Mouse (Mus musculus) forebrain, embryonic 11.5 days (tissue): ENCODE measurements around the gene Dpm1. TPM values are rescaled to one million over a fixed set of nuclear protein-coding genes. Genes with fewer than 3 reads are reported as not detected.

Source experiments
- ATAC-seq: fragments of 200-750 bp; cut with Nextera tagmentation; replicated peaks from 2 replicates; pipeline ENCODE4 v1.8.0; 2017; ENCODE audit warnings: moderate TSS enrichment; ENCODE audit not compliant: low FRiP score
- DNase-seq: peaks from one replicate; pipeline ENCODE4 v3.0.0-alpha.2; 2017; ENCODE audit warnings: low spot score
- H3K27ac ChIP-seq: fragments of 300-500 bp; sonication (generic); 2 replicates; pipeline ENCODE4 v1.5.1; 2014; ENCODE audit warnings: low read depth, low read length
- H3K27me3 ChIP-seq: fragments of 300-500 bp; sonication (generic); 2 replicates; pipeline ENCODE4 v1.6.1; 2014; ENCODE audit warnings: mild to moderate bottlenecking, low read length, mixed read lengths; ENCODE audit not compliant: control insufficient read depth, insufficient read depth
- H3K36me3 ChIP-seq: fragments of 300-500 bp; sonication (generic); 2 replicates; pipeline ENCODE4 v1.6.1; 2014; ENCODE audit warnings: mild to moderate bottlenecking, low read length, moderate library complexity, mixed read lengths; ENCODE audit not compliant: control insufficient read depth, insufficient read depth
- H3K4me1 ChIP-seq: fragments of 300-500 bp; sonication (generic); replicated peaks from 2 replicates; pipeline ENCODE4 v1.6.1; 2014; ENCODE audit warnings: low read length, mixed read lengths; ENCODE audit not compliant: control insufficient read depth, insufficient read depth
- H3K4me2 ChIP-seq: fragments of 300-500 bp; sonication (generic); 2 replicates; pipeline ENCODE4 v1.6.1; 2014; ENCODE audit warnings: low read depth, mild to moderate bottlenecking, low read length, moderate library complexity, mixed read lengths; ENCODE audit not compliant: severe bottlenecking
- H3K4me3 ChIP-seq: fragments of 300-500 bp; sonication (generic); 2 replicates; pipeline ENCODE4 v1.5.1; 2014; ENCODE audit warnings: low read depth, low read length
- H3K9ac ChIP-seq: fragments of 300-500 bp; sonication (generic); 2 replicates; pipeline ENCODE4 v1.6.1; 2014; ENCODE audit warnings: low read length
- H3K9me3 ChIP-seq: fragments of 300-500 bp; sonication (generic); 2 replicates; pipeline ENCODE4 v1.6.1; 2016; ENCODE audit warnings: low read length, mixed read lengths; ENCODE audit not compliant: control insufficient read depth
- WGBS: fragments of 180-500 bp; shearing (Covaris S2); extraction: QIAGEN DNeasy Blood & Tissue Kit; methylation state at CpG from one replicate; pipeline ENCODE4 v1.1.7; 2014; 5-methylcytosine and 5-hydroxymethylcytosine counted together
- polyA plus RNA-seq: library from polyadenylated mRNA; unstranded; fragments of >200 nt; fragmentation: Nextera tagmentation; extraction: Ambion mirVana; gene quantifications from 2 replicates; pipeline ENCODE4 v1.2.1, GENCODE M21; 2014

Gene Dpm1
- 58.6 and 65.3 TPM in 2 replicates for polyA plus RNA-seq

DNA sequence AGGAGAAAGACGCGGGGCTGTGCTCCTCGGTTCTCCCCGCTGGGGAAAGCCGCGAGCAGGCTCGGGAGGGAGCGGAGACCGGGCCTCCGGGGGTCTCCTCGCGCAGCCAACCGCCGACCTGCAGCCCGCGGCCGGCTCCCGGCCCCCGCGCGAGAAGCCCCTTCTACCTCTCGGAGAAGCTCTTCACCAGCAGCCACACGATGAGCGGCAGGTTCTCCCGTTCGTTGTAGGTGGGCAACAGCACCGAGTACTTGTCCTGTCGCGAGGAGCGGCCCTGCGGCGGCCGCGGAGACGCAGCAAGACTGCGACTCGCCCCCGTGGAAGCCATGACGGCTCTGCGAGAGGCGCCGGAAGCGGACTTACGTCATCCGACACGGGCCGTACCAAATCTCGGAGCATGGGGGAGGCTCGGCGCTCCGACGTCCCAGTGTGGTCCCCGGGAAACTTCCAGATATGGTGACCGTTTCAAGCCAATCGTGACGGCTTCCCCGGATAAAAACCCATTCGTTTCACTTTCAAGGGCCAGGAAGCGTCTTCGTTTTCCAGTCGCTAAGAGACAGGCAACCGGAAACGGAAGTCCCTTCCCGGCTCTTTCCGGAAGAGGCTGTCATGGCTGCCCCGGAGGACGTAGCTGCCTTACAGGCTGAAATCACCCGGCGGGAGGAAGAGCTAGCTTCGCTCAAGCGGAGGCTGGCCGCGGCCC is at the start of gene Dpm1, which contains the start of the genes Gm20716 and Mocs3:
TSS of gene Dpm1 (minus strand) at position 566 of the 703 bp plus-strand sequence.
TSS of gene Gm20716 (minus strand) at position 339 of the 703 bp plus-strand sequence.
TSS of gene Mocs3 (plus strand) at position 597 of the 703 bp plus-strand sequence.
- Histone ChIP-seq H3K4me1 (peaks cover 13% of the 10 kb centered on the region), H3K36me3 (no peaks in the 10 kb centered on the region; the same call in 1 of the 2 replicates)

DNA sequence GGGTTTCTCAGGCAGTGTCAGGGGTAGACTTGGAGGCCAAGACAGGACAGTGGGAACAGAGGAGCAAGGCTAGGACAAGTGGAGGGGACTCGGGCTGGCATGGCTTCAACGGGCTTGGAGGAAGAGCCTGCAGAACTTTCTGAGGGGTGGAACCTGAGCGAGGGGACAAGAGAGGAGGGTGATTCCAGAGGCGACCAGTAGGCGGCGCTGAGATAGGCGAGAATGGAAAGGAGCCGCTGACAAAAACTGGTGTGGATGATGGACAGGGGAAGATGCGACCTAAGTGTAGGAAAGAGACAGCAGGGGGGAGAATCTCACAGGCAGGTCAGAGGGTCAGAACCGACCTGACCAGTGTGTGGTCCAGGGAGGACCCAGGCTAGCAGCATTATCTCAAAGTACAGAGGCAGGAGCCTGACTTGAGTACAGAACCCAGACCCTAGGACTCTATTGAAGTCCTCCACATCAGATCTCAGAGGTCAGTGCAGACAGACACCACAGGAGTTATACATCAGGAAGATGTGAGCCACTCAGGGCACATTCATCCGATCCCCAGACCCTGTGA is 44.1 kb upstream of the Dpm1 start:
- Histone ChIP-seq H3K9me3 (no peaks in the 10 kb centered on the region), H3K4me3 (no peak overlapping the region), H3K36me3 (no peaks in the 10 kb centered on the region), H3K9ac (no peak overlapping the region), H3K4me2 (no peak overlapping the region), H3K4me1 (no peaks in the 10 kb centered on the region), H3K27ac (no peak overlapping the region), H3K27me3 (no peaks in the 10 kb centered on the region; the same call in 1 of the 2 replicates)
- peak; percentile 85 for DNase-seq
- 11% methylated on average over 11 of the region's 11 CpGs for WGBS
- ATAC-seq, result 0 out of 2 replicates have a peak, but pooled peaks have one; percentile 15

More for the DNA sequence above, at the start of gene Dpm1, which contains the start of the genes Gm20716 and Mocs3:
- WGBS, result under 1% methylated on average over 67 of the region's 73 CpGs
- H3K9ac ChIP-seq, result peak within 1 kb of the TSS; percentile 73
- no peaks in the 10 kb centered on the region for H3K9me3 ChIP-seq
- H3K27ac ChIP-seq, result peak within 1 kb of the TSS; percentile 85; the same call in 1 of the 2 replicates
- H3K4me2 ChIP-seq, result peak within 1 kb of the TSS; percentile 97
- H3K4me3 ChIP-seq, result peak within 1 kb of the TSS; percentile 100
- DNase-seq (peak; percentile 89), ATAC-seq (peak; percentile 83)
- no peaks in the 10 kb centered on the region for H3K27me3 ChIP-seq

DNA sequence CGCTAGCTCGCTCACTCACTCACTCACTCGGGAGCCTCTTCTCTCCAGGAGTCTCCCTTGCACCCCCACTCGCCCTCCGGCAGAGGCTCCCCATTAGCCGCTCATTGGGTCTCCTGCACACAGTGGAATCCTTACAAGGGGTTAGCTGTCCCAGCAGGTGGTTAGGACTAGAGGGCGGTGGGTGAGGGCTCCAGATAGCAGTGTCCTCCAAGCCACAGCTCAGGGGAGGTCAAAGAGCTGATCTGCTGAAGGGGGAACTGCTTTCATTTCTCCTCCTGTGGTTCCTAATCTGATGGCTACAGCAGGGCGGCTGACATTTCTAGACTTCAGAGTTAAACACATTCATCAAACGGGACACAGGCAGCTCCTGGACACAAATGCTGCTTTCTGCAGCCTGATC is 43.0 kb upstream of the Dpm1 start:
- no peaks in the 10 kb centered on the region for H3K4me1 ChIP-seq
- WGBS, result 57% methylated on average over 9 of the region's 9 CpGs
- H3K27me3 ChIP-seq, result no peaks in the 10 kb centered on the region
- no peak overlapping the region for H3K27ac ChIP-seq
- H3K4me3 ChIP-seq, result no peak overlapping the region
- ATAC-seq (no peak), DNase-seq (no peak)
- no peak overlapping the region for H3K4me2 ChIP-seq
- H3K36me3 ChIP-seq, result no peaks in the 10 kb centered on the region
- no peaks in the 10 kb centered on the region for H3K9me3 ChIP-seq
- no peak overlapping the region for H3K9ac ChIP-seq

DNA sequence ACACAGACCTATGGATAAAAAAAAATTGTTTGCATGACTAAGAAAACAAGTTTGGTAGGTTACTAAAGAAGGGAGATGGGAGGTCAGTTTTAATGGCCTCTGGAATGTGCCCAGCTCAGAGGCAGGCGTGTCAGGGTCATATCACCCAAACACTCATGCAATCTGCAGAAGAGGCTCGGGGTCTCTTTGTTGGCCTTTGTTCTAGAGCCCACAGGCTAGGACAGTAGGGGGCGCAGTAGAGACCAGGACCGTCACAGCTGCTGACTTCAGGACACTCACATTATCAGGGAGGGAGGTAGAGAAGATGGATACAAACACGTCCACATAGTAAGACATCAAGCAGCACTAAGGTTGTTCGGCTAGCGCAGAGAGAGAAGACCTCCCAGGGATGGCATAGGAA is 37.6 kb upstream of the Dpm1 start:
- ATAC-seq (no peak), DNase-seq (peak; percentile 79)
- Histone ChIP-seq H3K36me3 (no peaks in the 10 kb centered on the region), H3K9ac (no peak overlapping the region), H3K9me3 (no peaks in the 10 kb centered on the region), H3K4me3 (no peak overlapping the region), H3K4me1 (no peaks in the 10 kb centered on the region), H3K27me3 (no peaks in the 10 kb centered on the region), H3K4me2 (no peak overlapping the region), H3K27ac (no peak overlapping the region)
- WGBS, result 51% methylated on average over 7 of the region's 7 CpGs

DNA sequence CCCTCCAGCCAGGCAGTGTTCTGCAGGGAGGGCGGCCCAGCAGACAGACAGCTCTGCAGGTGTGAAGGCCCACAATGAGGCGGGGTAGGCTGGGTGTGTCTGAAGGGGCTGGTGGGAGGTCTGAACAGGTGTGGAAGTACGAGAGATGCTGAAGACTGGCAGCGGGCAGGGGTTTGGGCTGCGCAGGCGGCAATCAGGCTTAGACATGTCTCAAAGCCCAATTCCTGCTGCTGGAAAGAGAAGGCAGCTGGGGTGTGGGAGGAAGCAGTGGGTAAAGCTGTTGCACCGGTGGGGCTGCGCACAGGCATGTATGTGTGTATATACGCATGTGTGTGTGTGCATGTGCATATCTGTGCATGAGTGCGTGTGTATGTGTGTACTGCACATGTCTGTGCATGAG is 30.5 kb upstream of the Dpm1 start:
- Histone ChIP-seq H3K4me2 (no peak overlapping the region), H3K9ac (no peak overlapping the region), H3K4me1 (no peaks in the 10 kb centered on the region), H3K27ac (no peak overlapping the region), H3K36me3 (no peaks in the 10 kb centered on the region), H3K9me3 (no peaks in the 10 kb centered on the region), H3K4me3 (no peak overlapping the region), H3K27me3 (no peaks in the 10 kb centered on the region)
- DNase-seq (no peak), ATAC-seq (no peak)
- WGBS, result 92% methylated on average over 10 of the region's 10 CpGs

DNA sequence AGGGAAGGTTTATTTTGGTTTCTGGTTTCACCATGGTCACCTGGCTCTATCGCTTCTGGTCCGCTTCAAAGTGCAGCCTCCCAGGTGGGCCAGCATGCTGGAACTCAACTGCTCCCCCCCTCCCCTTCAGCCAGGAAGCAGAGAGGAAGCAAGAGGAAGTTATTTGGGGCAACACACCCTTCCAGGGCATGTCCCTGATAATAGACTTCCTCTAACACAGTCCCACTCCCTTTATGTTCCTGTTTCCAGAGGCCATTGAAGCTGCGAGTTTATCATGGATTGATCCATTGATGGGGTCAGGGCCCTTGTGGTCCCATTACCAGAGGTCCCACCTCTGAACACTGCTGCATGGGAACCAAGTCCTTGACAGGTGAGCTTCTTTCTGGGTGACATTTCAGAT is 29.7 kb upstream of the Dpm1 start:
- no peaks in the 10 kb centered on the region for H3K4me1 ChIP-seq

GRCm38 (mm10) chr2:168259046-168259445 is 28.7 kb upstream of the Dpm1 start:
- WGBS, result 89% methylated on average over 8 of the region's 8 CpGs
- Histone ChIP-seq H3K9ac (no peak overlapping the region), H3K27me3 (no peaks in the 10 kb centered on the region), H3K4me2 (no peak overlapping the region), H3K27ac (no peak overlapping the region), H3K4me3 (no peak overlapping the region), H3K9me3 (no peaks in the 10 kb centered on the region), H3K4me1 (no peaks in the 10 kb centered on the region), H3K36me3 (no peaks in the 10 kb centered on the region)
- no peak for ATAC-seq
- no peak for DNase-seq

More for the DNA sequence above, 29.7 kb upstream of the Dpm1 start:
- Histone ChIP-seq H3K9ac (no peak overlapping the region), H3K27me3 (no peaks in the 10 kb centered on the region), H3K36me3 (no peaks in the 10 kb centered on the region), H3K9me3 (no peaks in the 10 kb centered on the region), H3K4me2 (no peak overlapping the region), H3K27ac (no peak overlapping the region), H3K4me3 (no peak overlapping the region)
- no peak for ATAC-seq
- DNase-seq, result no peak
- 93% methylated on average over 3 of the region's 3 CpGs for WGBS

GRCm38 (mm10) chr2:168257188-168257587 is 26.8 kb upstream of the Dpm1 start:
- ATAC-seq (no peak), DNase-seq (no peak)
- Histone ChIP-seq H3K27me3 (no peaks in the 10 kb centered on the region), H3K27ac (no peak overlapping the region), H3K9ac (no peak overlapping the region), H3K4me1 (no peaks in the 10 kb centered on the region; the same call in 1 of the 2 replicates), H3K9me3 (no peaks in the 10 kb centered on the region), H3K36me3 (no peaks in the 10 kb centered on the region), H3K4me3 (no peak overlapping the region), H3K4me2 (no peak overlapping the region)
- 85% methylated on average over 4 of the region's 4 CpGs for WGBS
